Mouse (Mus musculus): ENCODE data around the gene Syp. TPM values are rescaled to one million over a fixed set of nuclear protein-coding genes. Genes with fewer than 3 reads are reported as not detected.

The Syp gene
- polyA plus RNA-seq, 1 experiment from 2014 or later: 12.0 TPM

DNA sequence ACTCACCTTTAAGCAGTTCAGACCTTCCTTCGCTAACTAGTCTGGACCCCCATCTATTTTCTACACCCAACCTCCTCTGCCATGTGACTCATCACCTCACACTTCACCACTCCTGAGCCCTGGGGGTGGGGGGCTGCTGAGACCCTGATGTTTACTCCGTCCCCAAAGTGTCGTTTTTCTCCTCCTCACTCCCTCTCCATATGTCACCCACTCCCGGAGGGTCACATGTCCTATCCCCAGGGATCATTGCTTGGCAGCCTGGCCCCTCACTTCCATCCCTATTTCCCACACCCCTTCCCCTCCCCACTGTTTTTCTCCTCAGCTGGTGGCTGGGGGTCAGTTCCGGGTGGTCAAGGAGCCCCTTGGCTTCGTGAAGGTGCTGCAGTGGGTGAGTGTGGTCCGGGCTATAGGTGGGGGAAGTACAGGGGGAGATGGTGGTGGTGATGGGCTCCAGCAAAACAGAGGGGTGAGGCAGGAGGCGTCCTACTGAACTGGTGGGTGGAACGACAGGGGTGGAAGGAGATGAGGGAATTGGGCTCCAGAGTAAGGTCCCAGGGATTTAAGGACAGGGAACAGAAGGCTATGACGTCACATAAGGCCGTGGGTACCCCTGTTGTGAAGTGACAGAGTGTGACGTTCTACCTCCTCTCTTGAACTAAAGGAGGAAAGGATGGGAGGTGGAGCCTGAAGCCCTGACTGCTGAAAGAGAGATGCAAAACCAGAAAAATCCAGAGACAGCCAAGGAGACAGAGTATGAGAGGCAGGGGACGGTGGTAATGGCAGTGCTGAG lies 1.5 kb downstream of the Syp start:
- WGBS: 25% methylated on average over 13 of the region's 13 CpGs
- Histone ChIP-seq H3K27me3 (ENCODE audit: low read depth, poor library complexity, severe bottlenecking) (peaks cover 9% of the 10 kb centered on the region), H3K27ac (replicated peaks) (peak overlapping the region; percentile 72; the same call in 1 of the 2 replicates), H3K36me3 (0 out of 2 replicates have a peak, but pooled peaks cover 3% of the 10 kb centered on the region), H3K9me3 (replicated peaks) (no peaks in the 10 kb centered on the region), H3K4me1 (peaks cover 16% of the 10 kb centered on the region), H3K4me3 (peak overlapping the region; percentile 58)
- DNase-seq (ENCODE audit: low spot score): no peak

DNA sequence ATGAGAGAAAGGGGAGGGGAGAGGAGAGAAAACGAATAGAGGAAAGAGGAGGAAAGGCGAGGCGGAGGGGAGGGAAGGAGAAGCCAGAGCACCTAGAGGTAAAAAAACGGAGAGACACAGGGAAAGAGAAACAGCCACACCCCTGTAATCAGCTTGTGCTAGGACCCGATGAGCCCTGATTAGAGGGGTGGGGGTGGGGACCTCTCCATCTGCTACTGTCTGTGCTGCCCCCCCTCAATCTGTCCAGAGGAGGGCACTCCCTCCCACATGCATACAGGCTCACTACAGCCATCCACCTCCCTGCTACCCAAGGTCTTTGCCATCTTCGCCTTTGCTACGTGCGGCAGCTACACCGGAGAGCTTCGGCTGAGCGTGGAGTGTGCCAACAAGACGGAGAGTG lies 2.5 kb downstream of the Syp start:
- 37% methylated on average over 12 of the region's 12 CpGs for WGBS
- Histone ChIP-seq H3K27me3 (ENCODE audit: low read depth, poor library complexity, severe bottlenecking) (peaks cover 9% of the 10 kb centered on the region), H3K4me1 (peaks cover 16% of the 10 kb centered on the region), H3K36me3 (0 out of 2 replicates have a peak, but pooled peaks cover 3% of the 10 kb centered on the region), H3K9me3 (replicated peaks) (no peaks in the 10 kb centered on the region), H3K27ac (replicated peaks) (no peak overlapping the region), H3K4me3 (no peak overlapping the region)
- DNase-seq (ENCODE audit: low spot score): no peak

DNA sequence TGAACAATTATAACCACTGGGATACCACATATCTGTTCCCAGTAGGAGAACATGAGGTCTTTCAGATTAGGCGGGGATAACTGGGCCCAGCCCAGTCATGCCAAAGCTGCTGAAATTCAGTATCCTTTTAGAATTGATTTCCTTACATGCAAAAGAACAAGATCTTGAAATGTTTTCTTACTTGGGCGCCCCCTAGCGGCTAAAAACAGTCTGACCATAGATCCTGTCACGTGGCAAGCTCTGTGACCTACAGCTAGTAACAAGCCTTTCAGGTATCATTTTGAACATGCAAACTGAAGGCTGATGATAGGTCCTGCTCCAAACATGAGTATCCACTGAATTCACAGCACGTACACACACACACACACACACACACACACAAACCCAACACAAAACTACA lies 7.1 kb downstream of the Syp start:
- H3K9me3 ChIP-seq (replicated peaks): no peaks in the 10 kb centered on the region; the same call in 1 of the 2 replicates
- peaks cover 10% of the 10 kb centered on the region; the same call in 1 of the 2 replicates for H3K4me1 ChIP-seq
- H3K27me3 ChIP-seq (ENCODE audit: low read depth, poor library complexity, severe bottlenecking): no peaks in the 10 kb centered on the region
- 16% methylated on average over 5 of the region's 5 CpGs for WGBS
- H3K36me3 ChIP-seq: 0 out of 2 replicates have a peak, but pooled peaks cover 3% of the 10 kb centered on the region
- H3K27ac ChIP-seq (replicated peaks): no peak overlapping the region
- H3K4me3 ChIP-seq: no peak overlapping the region
- peak; percentile 70 for DNase-seq (ENCODE audit: low spot score)

DNA sequence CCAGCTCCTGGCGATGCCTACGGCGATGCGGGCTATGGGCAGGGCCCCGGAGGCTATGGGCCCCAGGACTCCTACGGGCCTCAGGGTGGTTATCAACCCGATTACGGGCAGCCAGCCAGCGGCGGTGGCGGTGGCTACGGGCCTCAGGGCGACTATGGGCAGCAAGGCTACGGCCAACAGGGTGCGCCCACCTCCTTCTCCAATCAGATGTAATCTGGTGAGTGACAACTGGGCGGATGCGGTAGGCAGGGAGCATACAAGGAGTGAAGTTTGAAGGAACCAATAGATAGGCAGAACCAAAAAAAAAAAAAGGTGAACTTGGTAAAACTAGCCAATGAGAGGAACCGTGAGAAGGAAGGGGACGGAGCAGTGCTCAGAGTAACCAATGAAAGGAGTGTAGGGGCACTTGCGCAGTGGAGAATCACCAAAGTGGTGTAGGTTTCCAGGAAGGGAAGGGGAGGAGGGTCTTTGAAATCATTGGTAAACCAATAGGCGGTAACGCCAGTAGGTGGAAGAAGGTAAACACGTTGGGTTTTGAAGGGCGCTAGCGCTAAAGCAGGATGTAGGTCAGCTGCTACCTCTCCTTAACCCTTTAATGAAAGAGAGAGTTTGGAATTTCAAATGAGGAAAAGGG lies 10.5 kb downstream of the Syp start:
- 14% methylated on average over 25 of the region's 25 CpGs for WGBS
- DNase-seq (ENCODE audit: low spot score): peak; percentile 72
- Histone ChIP-seq H3K27me3 (ENCODE audit: low read depth, poor library complexity, severe bottlenecking) (no peaks in the 10 kb centered on the region), H3K4me3 (peak overlapping the region; percentile 57), H3K9me3 (replicated peaks) (peaks cover 3% of the 10 kb centered on the region; the same call in 1 of the 2 replicates), H3K4me1 (0 out of 2 replicates have a peak, but pooled peaks cover 7% of the 10 kb centered on the region), H3K27ac (replicated peaks) (peak overlapping the region; percentile 86), H3K36me3 (0 out of 2 replicates have a peak, but pooled peaks cover 3% of the 10 kb centered on the region)

DNA sequence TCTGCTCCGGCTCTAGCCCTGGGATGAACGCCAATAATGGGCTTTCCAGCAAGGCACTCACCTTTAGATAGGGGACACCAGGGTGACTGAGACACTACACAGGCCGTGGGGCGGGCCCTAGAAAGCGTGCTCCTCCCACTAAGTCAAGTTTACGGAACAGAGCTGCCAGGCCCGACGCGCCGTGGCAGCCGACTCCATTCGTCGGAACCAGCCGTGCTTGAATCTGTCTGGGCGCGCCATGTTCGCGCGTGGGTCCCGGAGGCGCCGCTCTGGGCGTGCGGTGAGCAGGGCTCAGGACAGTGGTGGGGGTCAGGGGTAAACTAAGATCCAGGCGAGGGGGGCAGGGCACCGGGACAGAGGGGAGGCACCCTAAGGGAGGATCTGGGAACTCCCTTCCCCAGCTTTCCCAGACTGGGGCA lies 19.0 kb downstream of the Syp start, which contains the start of gene Prickle3:
Gene Prickle3 (plus strand): TSS at position 40 of the 419 bp plus-strand sequence.
- Histone ChIP-seq H3K9me3 (replicated peaks) (peaks cover 3% of the 10 kb centered on the region; the same call in 1 of the 2 replicates), H3K27me3 (ENCODE audit: low read depth, poor library complexity, severe bottlenecking) (no peaks in the 10 kb centered on the region), H3K27ac (replicated peaks) (peak within 1 kb of the TSS; percentile 73; the same call in 1 of the 2 replicates), H3K36me3 (no peaks in the 10 kb centered on the region), H3K4me1 (peaks cover 22% of the 10 kb centered on the region), H3K4me3 (peak within 1 kb of the TSS; percentile 52)
- WGBS: 18% methylated on average over 26 of the region's 26 CpGs
- DNase-seq (ENCODE audit: low spot score): no peak

DNA sequence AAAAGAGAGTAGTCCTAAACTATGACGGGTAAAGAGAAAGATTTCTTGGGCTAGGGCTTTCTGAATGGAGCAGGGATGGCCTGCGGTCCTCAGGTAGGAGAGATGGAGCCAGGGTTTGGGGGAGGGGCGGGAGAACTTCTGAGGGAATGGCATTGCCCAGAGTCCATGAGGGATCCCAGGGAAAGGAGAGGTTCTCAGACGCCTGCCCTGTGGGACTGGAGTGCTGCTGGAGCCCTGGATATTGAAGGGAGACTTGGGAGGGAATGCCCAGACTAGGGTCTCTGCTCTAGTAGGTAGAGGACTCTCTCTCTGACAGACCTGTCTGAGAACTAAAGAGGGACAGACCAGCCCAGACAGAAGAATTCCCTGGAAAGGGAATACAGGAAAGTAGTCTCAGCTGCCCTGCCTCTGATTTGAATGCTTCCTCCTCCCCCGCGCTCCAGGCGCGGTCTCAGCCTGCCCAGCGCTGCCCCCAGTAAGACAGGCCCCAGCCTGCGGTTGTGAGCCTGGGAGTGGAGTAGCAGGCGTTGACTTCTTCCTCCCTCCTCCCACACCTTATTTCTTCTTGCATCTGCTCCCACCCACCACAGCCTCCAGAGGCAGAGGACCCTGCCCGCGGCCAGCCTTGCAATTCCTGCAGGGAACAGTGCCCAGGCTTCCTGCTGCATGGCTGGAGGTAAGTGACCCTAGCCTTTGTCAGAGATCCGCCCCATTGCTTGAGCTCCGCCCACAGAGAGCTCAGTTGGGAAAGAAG lies 19.9 kb downstream of the Syp start:
- WGBS: 16% methylated on average over 15 of the region's 15 CpGs
- Histone ChIP-seq H3K27me3 (ENCODE audit: low read depth, poor library complexity, severe bottlenecking) (no peaks in the 10 kb centered on the region), H3K4me3 (peak overlapping the region; percentile 52), H3K36me3 (no peaks in the 10 kb centered on the region), H3K4me1 (peaks cover 22% of the 10 kb centered on the region), H3K9me3 (replicated peaks) (peaks cover 3% of the 10 kb centered on the region; the same call in 1 of the 2 replicates), H3K27ac (replicated peaks) (peak overlapping the region; percentile 73)
- DNase-seq (ENCODE audit: low spot score): peak; percentile 49

DNA sequence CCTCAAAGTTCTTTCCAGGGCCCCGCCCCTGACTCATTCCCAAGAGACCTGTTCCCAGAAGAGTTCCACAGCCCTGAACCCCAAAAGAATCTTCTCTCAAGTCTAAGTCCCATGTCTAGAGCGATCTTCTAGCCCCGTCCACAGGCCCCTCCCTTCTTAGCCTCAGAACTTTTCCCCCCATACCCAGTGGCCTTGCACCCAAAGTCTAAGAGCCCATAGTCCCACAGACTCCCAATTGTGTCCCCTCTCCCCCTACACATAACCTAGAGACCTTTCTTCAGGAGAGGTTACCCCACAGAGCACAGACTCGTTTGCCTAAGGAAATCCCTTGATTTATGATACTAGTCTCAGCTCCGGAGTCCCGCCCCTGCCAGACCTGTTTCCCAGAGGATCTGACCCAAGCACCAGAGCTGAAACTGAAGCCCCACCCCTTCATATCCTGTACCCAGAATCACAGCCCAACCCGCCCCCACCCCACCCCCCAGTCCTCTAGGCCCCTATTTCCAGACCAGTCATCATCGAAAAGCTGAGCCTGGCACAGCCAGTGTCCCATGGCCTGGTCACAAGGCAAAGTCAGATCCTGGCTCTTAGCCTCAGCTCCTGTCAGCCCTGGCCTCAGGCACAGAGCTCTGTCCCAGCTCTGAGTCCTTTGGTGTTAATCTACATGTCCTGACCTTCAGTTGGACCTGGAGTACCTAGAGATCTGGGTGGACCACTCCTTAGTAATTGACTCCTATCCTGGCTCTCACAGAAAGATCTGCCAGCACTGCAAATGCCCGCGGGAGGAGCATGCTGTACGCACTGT lies 20.7 kb downstream of the Syp start:
- H3K4me3 ChIP-seq: peak overlapping the region; percentile 52
- H3K27ac ChIP-seq (replicated peaks): peak overlapping the region; percentile 73
- no peaks in the 10 kb centered on the region for H3K36me3 ChIP-seq
- no peaks in the 10 kb centered on the region; the same call in 1 of the 2 replicates for H3K9me3 ChIP-seq (replicated peaks)
- 48% methylated on average over 11 of the region's 11 CpGs for WGBS
- DNase-seq (ENCODE audit: low spot score): no peak
- H3K4me1 ChIP-seq: peaks cover 22% of the 10 kb centered on the region
- H3K27me3 ChIP-seq (ENCODE audit: low read depth, poor library complexity, severe bottlenecking): no peaks in the 10 kb centered on the region

DNA sequence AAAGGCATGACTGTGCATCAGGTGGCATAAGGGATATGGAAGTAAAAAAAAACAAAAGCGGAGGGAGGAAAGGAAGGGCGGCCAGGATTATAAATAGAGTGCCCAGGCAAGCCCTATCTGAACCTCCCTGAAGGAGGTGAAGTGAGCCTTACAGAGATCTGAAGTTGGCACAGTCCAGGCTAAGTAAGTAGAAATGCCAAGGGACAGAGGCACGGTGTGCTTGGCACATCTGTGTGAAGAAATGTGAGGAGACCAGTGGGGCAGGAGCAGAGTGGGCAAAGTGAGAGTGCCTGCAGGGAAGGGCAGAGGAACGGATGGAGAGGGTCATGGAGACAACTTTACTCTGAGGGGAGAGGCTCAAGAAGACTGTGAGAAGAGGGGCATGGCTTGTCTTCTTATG lies 22.8 kb downstream of the Syp start:
- H3K4me1 ChIP-seq: peaks cover 22% of the 10 kb centered on the region
- H3K27ac ChIP-seq (replicated peaks): no peak overlapping the region
- DNase-seq (ENCODE audit: low spot score): no peak
- no peak overlapping the region for H3K4me3 ChIP-seq
- 85% methylated on average over 4 of the region's 4 CpGs for WGBS
- H3K9me3 ChIP-seq (replicated peaks): peaks cover under 1% of the 10 kb centered on the region; the same call in 1 of the 2 replicates
- H3K36me3 ChIP-seq: no peaks in the 10 kb centered on the region
- no peaks in the 10 kb centered on the region for H3K27me3 ChIP-seq (ENCODE audit: low read depth, poor library complexity, severe bottlenecking)

DNA sequence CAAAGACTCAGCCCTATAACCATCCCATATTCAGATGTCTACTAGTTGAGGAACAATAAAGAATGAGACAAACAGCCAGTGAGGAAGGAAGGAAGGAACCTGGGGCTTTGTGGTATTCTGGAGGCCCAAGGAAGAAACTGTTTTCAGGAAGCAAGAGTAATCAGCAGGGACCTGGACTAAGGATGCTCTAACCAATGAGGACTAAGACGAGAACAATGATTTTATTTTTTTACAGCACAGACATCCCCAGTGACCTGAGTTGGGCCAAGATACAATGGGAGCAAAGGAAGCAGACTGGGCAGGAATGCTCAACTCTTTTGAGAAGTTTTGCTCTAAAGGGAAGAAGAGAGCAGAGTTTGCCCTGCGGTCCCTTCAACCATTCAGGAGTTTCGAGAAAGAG lies 24.7 kb downstream of the Syp start:
- peaks cover 12% of the 10 kb centered on the region for H3K4me1 ChIP-seq
- no peak for DNase-seq (ENCODE audit: low spot score)
- 90% methylated on average over 3 of the region's 3 CpGs for WGBS

DNA sequence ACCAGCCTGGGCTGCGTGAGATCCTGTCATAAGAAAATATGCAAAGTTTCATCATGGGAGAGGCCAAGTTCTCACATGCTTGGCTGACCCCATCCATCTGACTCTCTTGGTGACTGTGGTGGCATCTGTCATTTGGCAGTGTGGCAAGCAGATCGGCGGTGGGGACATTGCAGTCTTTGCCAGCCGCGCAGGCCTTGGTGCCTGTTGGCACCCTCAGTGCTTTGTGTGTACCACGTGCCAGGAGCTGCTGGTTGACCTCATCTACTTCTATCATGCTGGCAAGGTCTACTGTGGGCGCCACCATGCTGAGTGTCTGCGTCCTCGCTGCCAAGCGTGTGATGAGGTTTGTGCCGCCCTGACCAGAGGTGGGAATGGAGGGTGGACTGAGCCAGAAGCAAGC lies 26.5 kb downstream of the Syp start:
- WGBS: 91% methylated on average over 11 of the region's 11 CpGs
- peaks cover 3% of the 10 kb centered on the region; the same call in 1 of the 2 replicates for H3K9me3 ChIP-seq (replicated peaks)
- no peaks in the 10 kb centered on the region for H3K4me1 ChIP-seq
- no peak for DNase-seq (ENCODE audit: low spot score)
- peaks cover 14% of the 10 kb centered on the region for H3K36me3 ChIP-seq
- no peak overlapping the region for H3K4me3 ChIP-seq
- H3K27ac ChIP-seq (replicated peaks): no peak overlapping the region
- H3K27me3 ChIP-seq (ENCODE audit: low read depth, poor library complexity, severe bottlenecking): no peaks in the 10 kb centered on the region

More for the DNA sequence above, 24.7 kb downstream of the Syp start:
- no peak overlapping the region for H3K27ac ChIP-seq (replicated peaks)
- no peak overlapping the region for H3K4me3 ChIP-seq
- peaks cover 3% of the 10 kb centered on the region; the same call in 1 of the 2 replicates for H3K9me3 ChIP-seq (replicated peaks)
- no peaks in the 10 kb centered on the region for H3K27me3 ChIP-seq (ENCODE audit: low read depth, poor library complexity, severe bottlenecking)
- peaks cover 8% of the 10 kb centered on the region for H3K36me3 ChIP-seq

DNA sequence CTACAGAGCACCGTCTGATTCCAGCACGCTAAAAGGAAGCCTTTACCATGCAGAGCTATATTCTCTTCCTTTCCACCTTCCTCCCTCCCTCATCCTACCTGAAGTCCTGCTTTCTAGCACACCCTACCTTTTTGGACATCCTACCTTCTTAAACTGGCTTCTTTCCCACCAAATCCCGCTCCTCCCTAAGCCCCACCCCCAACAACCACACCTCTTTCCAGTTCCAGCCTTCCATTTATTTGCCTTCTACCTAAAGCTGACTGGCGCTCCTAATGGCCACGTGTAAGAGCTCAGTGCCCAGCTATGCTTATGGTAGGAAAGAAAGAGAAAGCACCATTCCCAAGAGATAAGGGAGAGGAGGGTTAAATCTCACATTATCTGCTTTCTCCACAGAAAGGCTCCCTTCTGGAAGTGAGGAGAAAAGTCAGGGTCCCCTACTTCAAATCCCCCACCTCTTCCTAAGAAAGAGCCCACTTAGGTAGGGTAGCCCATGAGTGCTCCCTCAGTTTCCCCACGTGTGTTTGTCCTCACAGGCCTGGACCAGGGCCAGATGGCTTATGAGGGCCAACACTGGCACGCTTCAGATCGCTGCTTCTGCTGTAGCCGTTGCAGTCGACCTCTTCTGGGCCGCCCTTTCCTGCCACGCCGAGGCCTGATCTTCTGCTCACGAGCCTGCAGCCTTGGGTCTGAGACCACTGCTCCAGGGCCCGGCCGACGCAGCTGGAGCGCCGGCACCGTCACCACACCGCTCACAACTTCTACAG lies 27.6 kb downstream of the Syp start:
- Histone ChIP-seq H3K9me3 (replicated peaks) (peaks cover 8% of the 10 kb centered on the region; the same call in 1 of the 2 replicates), H3K27ac (replicated peaks) (no peak overlapping the region), H3K27me3 (ENCODE audit: low read depth, poor library complexity, severe bottlenecking) (no peaks in the 10 kb centered on the region), H3K36me3 (peaks cover 14% of the 10 kb centered on the region), H3K4me3 (no peak overlapping the region), H3K4me1 (peaks cover 8% of the 10 kb centered on the region; the same call in 1 of the 2 replicates)
- no peak for DNase-seq (ENCODE audit: low spot score)
- 75% methylated on average over 21 of the region's 21 CpGs for WGBS

Measured in midbrain, embryonic 10.5 days (tissue).